Mouse (Mus musculus) layer of hippocampus, adult 9-11 months (tissue): ENCODE measurements around the gene Plxdc2.
"Not testable (repeated sequence)": the region's sequence is repeated elsewhere in the genome, so short reads cannot be mapped to it uniquely, and the experiment has no call there.

ENCODE experiments used
- DNase-seq: peaks from one replicate; pipeline ENCODE4 v3.0.0; 2022

Plxdc2 gene

DNA sequence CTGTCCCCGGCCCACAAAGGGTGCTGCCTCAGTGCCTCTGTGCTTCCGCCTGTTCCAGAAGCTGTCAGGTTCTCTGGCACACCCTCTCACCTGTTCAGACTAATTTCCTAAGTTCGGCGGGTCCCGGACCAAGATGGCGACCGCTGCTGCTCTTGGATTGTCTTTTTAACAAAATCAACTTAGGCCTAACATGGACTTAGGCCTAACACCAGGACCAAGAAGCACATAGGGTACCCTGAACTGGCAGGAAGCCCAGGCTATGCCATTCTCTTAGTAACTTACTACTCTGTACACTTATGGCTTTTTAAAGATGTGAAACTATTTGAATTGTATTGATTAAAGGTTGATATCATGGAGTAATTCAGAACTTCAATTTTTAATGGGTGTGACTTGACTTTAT is 413.0 kb downstream of the Plxdc2 start:
- not testable (repeated sequence) for DNase-seq

DNA sequence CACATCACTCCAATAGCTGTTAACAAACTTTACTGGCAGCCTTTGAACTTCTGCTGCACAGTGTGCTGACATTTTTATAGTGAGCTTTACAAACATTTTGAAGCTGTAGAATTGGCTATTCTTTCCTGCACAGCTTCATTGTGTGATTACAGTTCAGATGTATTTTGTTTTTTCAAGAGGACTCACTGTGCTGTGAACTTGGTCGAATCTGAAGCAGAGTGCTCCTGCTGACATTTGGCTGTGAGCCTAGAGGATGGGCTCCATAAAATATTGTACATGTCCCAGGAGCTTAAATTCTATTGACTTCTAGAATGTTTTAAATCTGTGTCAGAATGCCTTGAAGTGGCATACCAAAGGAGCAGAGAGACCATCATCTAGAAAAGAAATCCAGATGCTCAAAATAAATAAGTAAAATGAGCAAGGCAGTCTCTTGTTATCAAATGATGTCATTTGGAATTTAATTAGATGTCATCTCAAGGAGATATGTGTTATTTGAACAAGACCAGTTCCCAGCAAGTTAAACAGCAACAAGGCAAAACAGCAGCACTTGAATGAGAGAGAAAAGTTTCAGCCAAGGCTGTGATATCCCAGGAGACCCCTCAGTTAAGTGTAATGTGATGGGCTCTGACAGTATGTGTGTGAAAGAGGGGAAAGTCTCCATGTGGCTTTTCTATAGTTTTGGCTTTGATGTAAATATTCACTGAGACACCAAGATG is 417.5 kb downstream of the Plxdc2 start:
- no peak for DNase-seq

DNA sequence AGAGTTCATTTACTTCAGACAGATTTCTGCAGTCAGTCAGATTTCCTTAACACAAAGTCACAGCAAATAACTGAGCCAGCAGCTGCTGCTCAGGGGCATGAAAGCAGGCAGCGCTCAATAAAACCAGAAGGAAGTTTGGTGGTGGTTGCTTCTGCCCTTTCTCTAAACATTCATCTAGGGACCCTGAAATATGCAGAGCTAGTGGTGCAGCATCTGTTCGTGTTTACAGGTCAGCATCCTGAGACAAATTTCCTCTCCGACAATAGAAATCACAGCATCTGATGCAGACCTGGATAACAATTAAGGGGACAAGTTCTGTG is 418.0 kb downstream of the Plxdc2 start:
- DNase-seq = no peak

DNA sequence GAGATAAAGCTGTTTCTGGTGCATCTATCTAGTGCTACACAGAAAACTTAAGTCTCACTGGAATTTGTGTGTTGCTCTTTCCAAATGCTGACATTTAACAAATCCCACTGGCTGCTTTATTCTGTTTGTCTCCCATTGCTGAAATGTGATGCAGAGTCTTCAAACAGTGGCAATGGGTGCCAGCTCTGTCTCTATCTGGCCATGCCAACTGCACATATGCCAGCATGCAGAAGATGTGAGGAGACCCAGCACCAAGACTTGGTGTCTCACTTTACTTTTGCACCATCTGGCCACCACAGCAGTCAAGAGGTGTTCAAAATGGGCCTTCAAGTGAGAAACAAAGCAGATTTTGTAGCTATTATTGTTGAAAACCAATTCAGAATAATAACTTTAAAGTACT is 439.2 kb downstream of the Plxdc2 start:
- peak; percentile 28 for DNase-seq
